Mouse (Mus musculus): ENCODE measurements around the gene Zfp128.
"Not testable (repeated sequence)": the region's sequence is repeated elsewhere in the genome, so short reads cannot be mapped to it uniquely, and the experiment has no call there.

Gene Zfp128

GRCm38 (mm10) chr7:12880911-12881660 lies at the start of gene Zfp128:
Zfp128 (plus strand) TSS chr7:12881177.
- DNase-seq (ENCODE audit: low spot score), result peak; percentile 93

- DNase-seq (ENCODE audit: low spot score), result peak; percentile 89
Observed at GRCm38 (mm10) chr7:12834162-12835120, 46.5 kb upstream of the Zfp128 start, which contains the start of gene Zfp110. Zfp110 (plus strand) TSS chr7:12834761.

GRCm38 (mm10) chr7:12835193-12835671 lies 45.7 kb upstream of the Zfp128 start:
- DNase-seq (ENCODE audit: low spot score), result peak; percentile 18

GRCm38 (mm10) chr7:12835779-12836178 lies 45.2 kb upstream of the Zfp128 start:
- DNase-seq (ENCODE audit: low spot score), result no peak

- no peak for DNase-seq (ENCODE audit: low spot score)
Observed at GRCm38 (mm10) chr7:12874301-12874700, 6.7 kb upstream of the Zfp128 start.

- no peak for DNase-seq (ENCODE audit: low spot score)
Observed at GRCm38 (mm10) chr7:12880036-12880435, 941 bp upstream of the Zfp128 start.

GRCm38 (mm10) chr7:12880497-12880896 lies 480 bp upstream of the Zfp128 start:
- DNase-seq (ENCODE audit: low spot score), result not testable (repeated sequence)

GRCm38 (mm10) chr7:12886563-12887266 lies 5.7 kb downstream of the Zfp128 start:
- no peak for DNase-seq (ENCODE audit: low spot score)

GRCm38 (mm10) chr7:12887585-12887984 lies 6.6 kb downstream of the Zfp128 start:
- no peak for DNase-seq (ENCODE audit: low spot score)

- no peak for DNase-seq (ENCODE audit: low spot score)
Observed at GRCm38 (mm10) chr7:12890928-12891327, 10.0 kb downstream of the Zfp128 start.

GRCm38 (mm10) chr7:12891334-12891733 lies 10.4 kb downstream of the Zfp128 start:
- DNase-seq (ENCODE audit: low spot score), result no peak

- peak; percentile 91 for DNase-seq (ENCODE audit: low spot score)
Observed at GRCm38 (mm10) chr7:12897655-12898410, 16.9 kb downstream of the Zfp128 start, which contains the start of gene Zscan22. Zscan22 (plus strand) TSS chr7:12897815.

- DNase-seq (ENCODE audit: low spot score), result no peak
Observed at GRCm38 (mm10) chr7:12901517-12901916, 20.5 kb downstream of the Zfp128 start.

GRCm38 (mm10) chr7:12903623-12904022 lies 22.6 kb downstream of the Zfp128 start:
- DNase-seq (ENCODE audit: low spot score), result no peak

GRCm38 (mm10) chr7:12905146-12905545 lies 24.2 kb downstream of the Zfp128 start:
- DNase-seq (ENCODE audit: low spot score), result no peak

- peak; percentile 49 for DNase-seq (ENCODE audit: low spot score)
Observed at GRCm38 (mm10) chr7:12909498-12909962, 28.6 kb downstream of the Zfp128 start.

GRCm38 (mm10) chr7:12910181-12910668 lies 29.2 kb downstream of the Zfp128 start:
- DNase-seq (ENCODE audit: low spot score), result peak; percentile 64

- DNase-seq (ENCODE audit: low spot score), result no peak
Observed at GRCm38 (mm10) chr7:12913556-12913955, 32.6 kb downstream of the Zfp128 start.

GRCm38 (mm10) chr7:12920495-12920894 lies 39.5 kb downstream of the Zfp128 start:
- not testable (repeated sequence) for DNase-seq (ENCODE audit: low spot score)

- no peak for DNase-seq (ENCODE audit: low spot score)
Observed at GRCm38 (mm10) chr7:12921318-12921704, 40.3 kb downstream of the Zfp128 start.
